Mouse (Mus musculus): Measurements from ENCODE around the gene Cops3. TPM values are rescaled to one million over a fixed set of nuclear protein-coding genes. Genes with fewer than 3 reads are reported as not detected.
A peak's percentile ranks its signal among the peaks of the same experiment; 100 is the strongest.

Gene Cops3
- 233 and 246 TPM in 2 replicates for polyA plus RNA-seq (2015; fragmentation: Nextera tagmentation; extraction: Ambion mirVana)

DNA sequence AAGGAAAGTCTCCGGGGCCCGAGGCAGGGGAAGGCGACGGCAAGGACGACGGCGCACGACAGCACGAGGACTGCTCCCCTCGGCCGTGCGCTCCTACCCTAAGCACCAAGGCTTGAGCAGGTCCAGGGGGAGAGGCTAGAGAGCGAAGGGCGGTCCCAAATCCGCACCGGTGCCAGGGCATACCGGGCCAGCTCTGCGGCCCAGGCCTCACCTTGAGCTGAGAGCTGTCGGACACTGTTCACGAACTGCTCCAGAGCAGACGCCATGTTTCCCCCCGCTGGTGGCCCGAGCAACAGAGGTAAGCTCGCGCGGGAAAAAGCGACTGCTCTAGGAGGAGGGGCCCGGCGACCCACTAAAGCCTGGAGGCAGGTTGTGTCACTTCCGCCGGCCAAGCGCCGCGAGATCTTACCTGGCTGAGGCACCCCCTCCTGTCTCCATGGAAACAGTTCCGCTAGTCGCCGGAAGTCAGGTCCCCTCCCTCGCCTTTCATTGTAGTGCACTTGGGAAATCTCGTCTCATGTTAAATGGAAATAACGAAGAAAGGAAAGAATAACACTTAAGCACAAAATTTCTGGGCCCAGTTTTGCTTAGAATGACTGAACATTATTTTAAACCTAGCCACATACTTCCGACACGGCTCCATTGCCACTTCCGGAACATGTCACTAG is at the start of gene Cops3:
Gene Cops3 (minus strand): TSS at position 380 of the 668 bp plus-strand sequence.
- H3K36me3 ChIP-seq (ENCODE audit: poor library complexity, severe bottlenecking), result peaks cover 22% of the 10 kb centered on the region
- WGBS, result 1% methylated on average over 43 of the region's 43 CpGs
- H3K4me3 ChIP-seq, result peak within 1 kb of the TSS; percentile 98
- no peaks in the 10 kb centered on the region for H3K9me3 ChIP-seq (replicated peaks)
- peak; percentile 98 for ATAC-seq
- H3K9ac ChIP-seq, result peak within 1 kb of the TSS; percentile 97
- peak within 1 kb of the TSS; percentile 80 for H3K4me2 ChIP-seq
- no peaks in the 10 kb centered on the region for H3K27me3 ChIP-seq
- H3K4me1 ChIP-seq, result peaks cover 24% of the 10 kb centered on the region
- peak within 1 kb of the TSS; percentile 97 for H3K27ac ChIP-seq

DNA sequence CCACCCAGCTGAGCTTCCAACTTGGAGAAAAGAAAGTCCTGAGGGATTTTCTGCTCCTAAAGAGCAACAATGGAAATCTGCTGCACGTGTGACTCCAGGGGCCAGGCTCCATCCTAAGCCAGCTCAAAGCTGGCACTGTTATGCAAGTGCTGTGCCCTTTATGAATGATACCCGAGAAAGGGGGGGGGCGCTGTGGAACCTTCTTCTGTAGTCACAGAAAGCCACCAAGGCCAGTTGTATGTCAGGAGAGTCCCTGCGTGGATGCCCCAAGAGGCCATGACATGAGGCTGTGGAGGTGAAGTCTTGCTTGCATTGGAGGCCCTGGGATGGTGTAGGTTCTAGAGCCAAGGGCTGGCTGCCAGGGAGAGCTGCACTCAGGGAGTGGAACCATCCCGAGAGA is 48.5 kb upstream of the Cops3 start:
- 0 out of 2 replicates have a peak, but pooled peaks cover 4% of the 10 kb centered on the region for H3K9me3 ChIP-seq (replicated peaks)
- no peak overlapping the region for H3K4me2 ChIP-seq
- H3K27ac ChIP-seq, result no peak overlapping the region
- H3K4me3 ChIP-seq, result no peak overlapping the region
- no peak overlapping the region for H3K9ac ChIP-seq
- H3K27me3 ChIP-seq, result no peaks in the 10 kb centered on the region
- WGBS, result 74% methylated on average over 5 of the region's 5 CpGs
- no peak for ATAC-seq
- H3K4me1 ChIP-seq, result peaks cover 4% of the 10 kb centered on the region; the same call in 1 of the 2 replicates
- no peaks in the 10 kb centered on the region for H3K36me3 ChIP-seq (ENCODE audit: poor library complexity, severe bottlenecking)

DNA sequence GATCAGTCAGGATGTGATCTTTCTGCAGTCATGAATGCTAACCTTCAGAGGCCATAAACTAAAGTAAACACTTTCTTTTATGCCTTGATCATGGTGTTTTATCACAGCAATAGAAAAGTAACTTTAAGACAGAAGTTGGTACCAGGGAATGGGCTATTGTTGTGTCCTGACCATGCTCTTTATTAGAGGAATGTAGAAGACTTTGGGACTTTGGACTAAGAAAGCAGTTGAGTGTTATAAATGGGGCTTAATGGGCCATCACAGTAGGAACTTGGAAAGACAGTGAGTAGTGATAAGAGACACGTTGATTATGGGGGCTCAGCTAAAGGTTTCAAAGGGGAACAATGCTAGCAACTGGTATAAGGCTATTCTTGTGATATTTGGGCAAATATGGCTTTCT is 47.3 kb upstream of the Cops3 start:
- H3K4me1 ChIP-seq, result peaks cover 6% of the 10 kb centered on the region; the same call in 1 of the 2 replicates
- H3K4me3 ChIP-seq, result no peak overlapping the region
- 79% methylated on average over 1 of the region's 1 CpGs for WGBS
- no peaks in the 10 kb centered on the region for H3K27me3 ChIP-seq
- 0 out of 2 replicates have a peak, but pooled peaks cover 4% of the 10 kb centered on the region for H3K9me3 ChIP-seq (replicated peaks)
- no peaks in the 10 kb centered on the region for H3K36me3 ChIP-seq (ENCODE audit: poor library complexity, severe bottlenecking)
- no peak overlapping the region for H3K4me2 ChIP-seq
- no peak for ATAC-seq
- no peak overlapping the region for H3K27ac ChIP-seq
- H3K9ac ChIP-seq, result no peak overlapping the region

DNA sequence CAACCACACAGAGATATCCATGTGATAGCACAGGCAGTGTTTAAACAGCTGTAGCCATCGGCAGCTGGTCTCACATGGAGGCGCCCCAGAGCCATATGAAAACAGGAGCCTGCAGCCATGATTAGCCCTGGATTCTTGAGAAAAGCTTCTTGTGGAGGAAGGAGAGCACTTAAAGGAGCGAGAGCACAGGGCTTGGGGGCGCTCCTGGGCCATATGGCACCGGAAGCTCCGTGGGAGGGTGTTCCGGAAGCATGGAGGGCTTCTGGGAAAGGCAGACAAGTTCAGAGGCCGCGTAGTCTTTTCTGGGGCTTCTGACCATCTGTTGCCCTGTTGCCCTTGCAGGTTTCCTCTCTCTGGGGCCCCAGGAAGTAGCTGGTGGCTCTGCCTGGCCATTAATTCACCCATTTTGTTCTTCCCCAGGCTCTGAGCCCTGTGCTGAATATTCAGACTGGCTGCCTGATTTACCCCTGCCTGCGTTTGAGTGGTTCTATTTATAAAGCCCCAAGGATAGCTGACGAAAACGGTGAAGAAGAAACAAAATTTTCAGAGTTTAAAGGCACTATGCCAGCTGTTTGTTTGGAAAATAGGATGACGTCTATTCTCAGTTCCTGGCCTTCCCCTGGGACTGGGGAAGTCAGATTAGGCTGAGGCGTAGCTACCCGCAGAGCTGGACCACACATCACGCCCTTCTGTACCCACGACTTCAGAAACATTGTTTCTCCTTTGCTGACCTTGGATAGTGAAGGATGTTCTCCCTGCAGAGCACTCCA is 45.8 kb upstream of the Cops3 start:
- H3K27me3 ChIP-seq, result no peaks in the 10 kb centered on the region
- no peak for ATAC-seq
- no peak overlapping the region for H3K9ac ChIP-seq
- H3K4me3 ChIP-seq, result no peak overlapping the region
- peaks cover 7% of the 10 kb centered on the region; the same call in 1 of the 2 replicates for H3K4me1 ChIP-seq
- 0 out of 2 replicates have a peak, but pooled peaks cover 4% of the 10 kb centered on the region for H3K9me3 ChIP-seq (replicated peaks)
- H3K4me2 ChIP-seq, result no peak overlapping the region
- no peaks in the 10 kb centered on the region for H3K36me3 ChIP-seq (ENCODE audit: poor library complexity, severe bottlenecking)
- 75% methylated on average over 17 of the region's 17 CpGs for WGBS
- H3K27ac ChIP-seq, result no peak overlapping the region

DNA sequence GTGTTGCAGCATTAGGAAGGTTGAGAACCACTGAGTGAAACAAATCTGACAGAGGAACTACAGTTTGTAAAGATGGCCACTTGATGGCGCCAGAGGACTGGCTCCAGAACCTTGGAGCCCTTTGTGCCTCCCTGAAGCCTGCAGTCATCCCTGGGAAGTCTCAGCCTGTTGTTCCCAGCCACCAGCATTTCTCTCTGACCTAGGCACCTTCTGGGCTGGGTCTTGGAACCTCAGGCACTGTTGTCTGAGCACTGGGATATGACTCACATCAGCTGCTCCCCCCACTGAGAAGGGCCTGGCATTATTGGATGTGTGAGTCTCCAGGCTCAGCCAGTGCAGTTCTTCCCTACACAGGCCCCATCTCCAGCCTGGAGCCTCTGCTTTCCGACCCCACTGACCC is 40.4 kb upstream of the Cops3 start:
- no peak overlapping the region for H3K9ac ChIP-seq
- ATAC-seq, result peak; percentile 88
- no peak overlapping the region for H3K4me3 ChIP-seq
- WGBS, result 32% methylated on average over 2 of the region's 2 CpGs
- H3K36me3 ChIP-seq (ENCODE audit: poor library complexity, severe bottlenecking), result peaks cover 33% of the 10 kb centered on the region
- H3K27me3 ChIP-seq, result no peaks in the 10 kb centered on the region
- no peak overlapping the region for H3K27ac ChIP-seq
- no peaks in the 10 kb centered on the region for H3K9me3 ChIP-seq (replicated peaks)
- H3K4me1 ChIP-seq, result 0 out of 2 replicates have a peak, but pooled peaks cover 3% of the 10 kb centered on the region
- no peak overlapping the region for H3K4me2 ChIP-seq

DNA sequence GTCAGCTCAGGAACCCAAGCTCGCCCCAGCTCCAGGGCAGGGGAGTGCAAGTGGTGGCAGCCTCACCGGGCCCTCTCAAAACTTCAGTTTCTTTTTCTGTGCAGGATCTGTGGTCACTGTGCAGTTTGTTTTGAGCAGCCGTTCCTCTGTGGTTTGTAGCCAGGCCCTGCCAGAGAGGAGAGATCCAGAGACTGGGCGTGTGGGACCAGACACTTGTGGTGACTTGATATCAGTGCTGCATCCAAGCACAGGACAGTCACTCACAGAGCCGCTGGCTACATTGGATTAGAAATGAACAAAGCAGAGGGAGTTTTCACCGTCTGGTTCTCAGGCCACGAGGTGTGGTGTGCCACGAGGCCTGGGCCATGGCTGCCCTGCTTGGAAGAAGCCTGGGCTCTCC is 32.5 kb upstream of the Cops3 start:
- Histone ChIP-seq H3K36me3 (ENCODE audit: poor library complexity, severe bottlenecking) (peaks cover 49% of the 10 kb centered on the region), H3K4me1 (peaks cover 7% of the 10 kb centered on the region), H3K9me3 (replicated peaks) (no peaks in the 10 kb centered on the region), H3K4me2 (no peak overlapping the region), H3K4me3 (no peak overlapping the region), H3K9ac (no peak overlapping the region), H3K27ac (no peak overlapping the region), H3K27me3 (no peaks in the 10 kb centered on the region)
- 77% methylated on average over 8 of the region's 8 CpGs for WGBS
- ATAC-seq, result no peak

DNA sequence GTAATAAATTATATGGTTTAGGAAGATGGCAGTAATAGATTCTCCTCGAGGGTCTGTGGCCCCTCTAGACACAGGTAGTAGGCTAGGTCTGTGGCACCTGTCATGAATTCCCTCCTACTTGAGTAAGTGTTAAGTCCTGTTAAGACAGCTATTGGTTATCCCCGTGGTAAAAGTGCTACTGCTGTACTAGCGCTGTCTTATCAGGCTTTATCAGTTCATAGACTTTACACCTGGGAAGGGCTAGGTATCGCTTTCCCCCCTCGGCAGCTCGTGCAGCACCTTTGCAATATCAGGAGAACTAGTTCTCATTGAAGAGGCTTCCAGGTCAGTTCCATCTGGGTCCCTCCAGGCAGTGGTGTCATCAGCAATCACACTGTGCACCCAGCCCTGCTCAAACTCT is 24.7 kb upstream of the Cops3 start:
- Histone ChIP-seq H3K9me3 (replicated peaks) (no peaks in the 10 kb centered on the region), H3K4me1 (peaks cover 2% of the 10 kb centered on the region), H3K4me2 (no peak overlapping the region), H3K9ac (no peak overlapping the region), H3K27ac (no peak overlapping the region), H3K36me3 (ENCODE audit: poor library complexity, severe bottlenecking) (peaks cover 9% of the 10 kb centered on the region), H3K4me3 (no peak overlapping the region), H3K27me3 (no peaks in the 10 kb centered on the region)
- ATAC-seq, result no peak
- WGBS, result 93% methylated on average over 6 of the region's 6 CpGs

DNA sequence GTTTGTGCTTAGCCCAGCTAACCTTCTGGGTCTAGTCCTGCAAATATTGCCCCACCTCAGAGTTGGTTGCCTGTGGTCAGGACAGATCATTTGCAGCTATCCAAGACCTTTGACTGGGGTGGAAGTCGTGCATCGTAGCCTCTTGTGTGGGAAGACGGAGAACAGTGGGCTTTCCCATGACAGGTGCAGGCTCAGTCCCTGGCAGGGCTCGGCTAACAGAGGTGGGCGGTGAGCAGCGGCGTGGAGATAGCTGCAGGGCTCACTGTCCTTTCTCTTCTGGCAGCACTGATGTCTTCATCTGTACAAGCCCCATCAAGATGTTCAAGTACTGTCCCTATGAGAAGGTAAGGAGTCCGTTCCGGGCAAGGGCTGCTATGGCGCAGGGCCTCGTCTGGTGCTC is 20.8 kb upstream of the Cops3 start:
- no peak overlapping the region for H3K9ac ChIP-seq
- H3K4me3 ChIP-seq, result no peak overlapping the region
- no peak overlapping the region for H3K4me2 ChIP-seq
- no peaks in the 10 kb centered on the region for H3K4me1 ChIP-seq
- no peaks in the 10 kb centered on the region for H3K9me3 ChIP-seq (replicated peaks)
- 92% methylated on average over 11 of the region's 11 CpGs for WGBS
- no peak for ATAC-seq
- peaks cover 2% of the 10 kb centered on the region for H3K36me3 ChIP-seq (ENCODE audit: poor library complexity, severe bottlenecking)
- H3K27ac ChIP-seq, result no peak overlapping the region
- H3K27me3 ChIP-seq, result no peaks in the 10 kb centered on the region

DNA sequence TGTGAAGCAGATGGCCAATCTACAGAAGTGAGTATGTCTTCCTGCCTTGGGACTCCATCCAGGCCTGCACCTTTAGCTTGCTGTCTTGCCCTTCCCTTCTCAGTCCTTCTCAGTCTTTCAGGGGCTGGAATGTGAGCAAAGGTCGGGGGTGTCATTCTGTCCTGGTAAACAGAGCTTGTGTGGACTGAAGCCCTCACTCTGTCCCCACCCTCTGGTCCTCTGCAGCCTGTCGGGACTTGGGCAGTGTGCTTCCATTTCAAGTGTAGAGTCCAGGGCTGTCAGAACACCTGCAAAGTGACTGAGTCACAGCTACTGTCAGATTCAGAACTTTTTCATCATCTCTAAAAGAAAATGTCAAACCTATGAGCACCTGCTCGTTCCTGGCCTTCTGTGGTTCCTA is 13.2 kb upstream of the Cops3 start:
- 80% methylated on average over 3 of the region's 3 CpGs for WGBS
- Histone ChIP-seq H3K9me3 (replicated peaks) (no peaks in the 10 kb centered on the region), H3K4me2 (no peak overlapping the region), H3K4me1 (peaks cover 13% of the 10 kb centered on the region), H3K27me3 (no peaks in the 10 kb centered on the region), H3K27ac (no peak overlapping the region), H3K4me3 (no peak overlapping the region), H3K36me3 (ENCODE audit: poor library complexity, severe bottlenecking) (peaks cover 13% of the 10 kb centered on the region; the same call in 1 of the 2 replicates), H3K9ac (no peak overlapping the region)
- ATAC-seq, result no peak

DNA sequence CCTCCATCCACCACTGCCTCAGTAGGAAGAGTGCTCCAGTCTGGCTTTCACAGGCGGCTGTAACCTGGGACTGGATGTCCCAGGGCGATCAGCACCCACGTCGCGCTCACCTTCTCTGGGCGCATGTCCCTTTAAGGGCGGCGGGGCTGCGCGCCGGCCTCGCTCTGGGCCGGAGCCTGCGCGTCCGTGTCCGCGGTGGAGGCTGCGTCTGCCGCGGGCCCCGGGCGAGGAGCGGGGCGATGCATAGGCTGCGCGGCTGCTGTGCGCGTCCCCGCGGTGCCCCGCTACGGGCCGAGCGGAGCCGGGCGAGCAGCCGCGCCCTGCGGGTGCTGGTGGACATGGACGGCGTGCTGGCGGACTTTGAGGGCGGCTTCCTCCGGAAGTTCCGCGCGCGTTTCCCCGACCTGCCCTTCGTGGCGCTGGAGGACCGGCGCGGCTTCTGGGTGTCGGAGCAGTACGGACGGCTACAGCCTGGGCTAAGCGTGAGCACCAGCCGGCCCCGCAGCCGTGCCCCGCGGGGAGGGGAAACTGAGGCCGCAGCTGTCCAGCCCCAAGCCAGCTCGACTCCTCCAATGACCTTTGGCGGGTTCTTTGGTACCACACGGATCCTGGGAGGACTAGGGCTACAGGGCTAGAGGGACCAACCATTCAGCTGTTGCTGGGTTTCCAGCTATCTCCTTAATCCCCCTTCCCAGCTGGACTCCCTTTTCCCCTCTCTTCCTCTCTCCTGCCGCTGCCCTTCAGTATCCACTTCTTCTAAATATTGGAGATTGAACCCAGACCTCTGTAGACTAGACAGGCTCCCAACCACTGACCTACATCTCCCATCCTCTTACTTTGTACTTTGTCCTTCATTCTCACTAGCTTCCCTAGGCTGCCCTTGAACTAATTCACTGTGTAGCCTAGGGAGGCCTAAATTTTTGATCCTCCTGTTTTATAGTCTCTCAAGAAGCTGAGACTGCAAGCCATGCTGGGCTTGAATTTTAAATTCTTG is 8.6 kb upstream of the Cops3 start:
- Histone ChIP-seq H3K9me3 (replicated peaks) (no peaks in the 10 kb centered on the region), H3K4me3 (peak overlapping the region; percentile 79), H3K27ac (peak overlapping the region; percentile 83), H3K4me2 (peak overlapping the region; percentile 80), H3K27me3 (no peaks in the 10 kb centered on the region), H3K36me3 (ENCODE audit: poor library complexity, severe bottlenecking) (no peaks in the 10 kb centered on the region), H3K9ac (peak overlapping the region; percentile 92), H3K4me1 (peaks cover 13% of the 10 kb centered on the region)
- ATAC-seq, result peak; percentile 92
- WGBS, result under 1% methylated on average over 64 of the region's 69 CpGs

DNA sequence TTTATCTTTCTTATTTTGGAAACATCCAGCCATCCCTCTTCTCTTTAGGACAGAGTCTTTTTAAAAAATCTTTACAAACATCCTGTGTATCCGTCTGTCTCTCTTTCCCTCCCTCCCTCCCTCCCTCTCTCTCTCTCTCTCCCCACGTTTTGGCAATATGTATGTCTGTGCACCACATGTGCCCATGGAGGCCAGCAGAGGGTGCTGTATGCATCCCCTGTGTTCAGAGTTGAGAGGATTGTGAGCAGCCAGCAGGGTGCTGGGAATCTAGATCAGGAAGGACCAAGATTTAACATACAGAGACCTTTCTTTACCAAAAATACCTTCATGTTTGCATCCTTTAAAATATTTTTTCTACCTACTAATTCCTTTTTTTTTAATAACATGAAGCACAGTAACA is 7.5 kb upstream of the Cops3 start:
- H3K27me3 ChIP-seq, result no peaks in the 10 kb centered on the region
- no peaks in the 10 kb centered on the region for H3K9me3 ChIP-seq (replicated peaks)
- peak overlapping the region; percentile 4; the same call in 1 of the 2 replicates for H3K4me2 ChIP-seq
- H3K4me3 ChIP-seq, result no peak overlapping the region
- 14% methylated on average over 2 of the region's 2 CpGs for WGBS
- H3K36me3 ChIP-seq (ENCODE audit: poor library complexity, severe bottlenecking), result no peaks in the 10 kb centered on the region
- ATAC-seq, result no peak
- H3K27ac ChIP-seq, result no peak overlapping the region
- H3K9ac ChIP-seq, result no peak overlapping the region
- H3K4me1 ChIP-seq, result peaks cover 13% of the 10 kb centered on the region
